Mouse (Mus musculus) fat pad, adult 2 months (tissue): Measurements from ENCODE around the gene Tsnax.

ENCODE experiments used
- DNase-seq: peaks from one replicate; pipeline ENCODE4 v3.0.0-alpha.2; 2011; ENCODE audit warnings: low read depth, low spot score; ENCODE audit errors: extremely low read depth

The Tsnax gene

GRCm38 (mm10) chr8:125080388-125081344, 67.9 kb downstream of the Tsnax start:
- DNase-seq: no peak

- no peak for DNase-seq
Measured at GRCm38 (mm10) chr8:125083746-125084145, 70.9 kb downstream of the Tsnax start.
